Mouse (Mus musculus) bone marrow, adult 2 months (tissue): ENCODE results near the gene Myo7a. TPM values are rescaled to one million over a fixed set of nuclear protein-coding genes. Genes with fewer than 3 reads are reported as not detected.

Source experiments
- H3K27ac ChIP-seq: fragments of 200-500 bp; 2 replicates; pipeline ENCODE4 v1.5.1; 2012; ENCODE audit warnings: low read depth, mild to moderate bottlenecking, control low read depth, inconsistent platforms, low read length; ENCODE audit not compliant: control insufficient read depth, poor library complexity, insufficient read depth
- H3K4me1 ChIP-seq: fragments of 200-500 bp; 2 replicates; pipeline ENCODE4 v1.6.1; 2011; ENCODE audit warnings: low read length; ENCODE audit not compliant: control insufficient read depth, insufficient read depth
- H3K4me3 ChIP-seq: fragments of 200-500 bp; replicated peaks from 2 replicates; pipeline ENCODE3; 2011; ENCODE audit warnings: mild to moderate bottlenecking, low read depth, low read length, control low read depth; ENCODE audit not compliant: control insufficient read depth
- CTCF ChIP-seq: fragments of 200-500 bp; IDR thresholded peaks from 2 replicates; pipeline ENCODE4 v1.5.1; 2011; ENCODE audit warnings: low read length, control low read depth; ENCODE audit not compliant: control insufficient read depth, insufficient read depth
- POLR2A ChIP-seq: fragments of 200-500 bp; IDR thresholded peaks from 2 replicates; pipeline ENCODE4 v1.6.1; 2011; ENCODE audit warnings: low read depth, mild to moderate bottlenecking, control low read depth, low read length, borderline replicate concordance; ENCODE audit not compliant: control insufficient read depth
- WGBS: fragments of 180-500 bp; shearing (Covaris S2); methylation state at CpG from one replicate; pipeline ENCODE4 v1.1.7; 2018; 5-methylcytosine and 5-hydroxymethylcytosine counted together
- polyA plus RNA-seq: library from polyadenylated mRNA; stranded (reverse); fragments of >200 nt; gene quantifications from 2 replicates; pipeline ENCODE4 v1.2.4, GENCODE M21; 2011; ENCODE audit warnings: low replicate concordance; ENCODE audit not compliant: missing spikeins, insufficient read depth, insufficient read length

The Myo7a gene
- polyA plus RNA-seq, 1 experiment, result 27.0 TPM

DNA sequence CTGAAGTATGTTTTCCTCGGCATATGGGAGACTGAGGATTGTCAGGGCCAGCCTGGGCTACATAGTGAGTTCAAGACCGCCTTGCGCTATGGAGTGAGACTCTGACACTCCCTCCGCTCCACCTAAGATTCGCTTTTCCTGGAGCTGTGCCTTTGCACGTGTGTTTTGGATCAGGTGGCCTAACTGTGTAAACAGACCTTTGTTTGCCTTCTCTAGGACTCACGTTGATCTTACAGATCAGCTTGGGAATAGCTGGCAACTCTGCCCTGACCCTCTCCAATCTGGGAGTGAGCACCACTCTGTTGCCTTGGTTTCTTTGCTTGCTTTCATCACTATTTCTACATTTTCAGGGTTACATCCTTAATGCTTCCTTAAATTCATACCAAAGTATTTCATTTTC is 116.7 kb downstream of the Myo7a start:
- H3K27ac ChIP-seq, result no peak overlapping the region
- no peak overlapping the region for H3K4me3 ChIP-seq
- TF ChIP-seq POLR2A (no peak), CTCF (no peak)
- 83% methylated on average over 7 of the region's 7 CpGs for WGBS
- H3K4me1 ChIP-seq, result no peaks in the 10 kb centered on the region

Other genes starting within 250 kb of the Myo7a start
- gene Gdpd4, start 199.6 kb downstream of the Myo7a start, polyA plus RNA-seq, result not detected in 2 replicates
- 2.1 and 4.7 TPM in 2 replicates for gene Omp, start 26.0 kb upstream of the Myo7a start, polyA plus RNA-seq
- 16.3 and 17.2 TPM in 2 replicates for gene Capn5, start 58.8 kb upstream of the Myo7a start, polyA plus RNA-seq
- gene B3gnt6, start 80.0 kb upstream of the Myo7a start, polyA plus RNA-seq, result 0.62 TPM in 1 of 2 replicates, not detected in the other
- 11.7 and 12.9 TPM in 2 replicates for gene Acer3, start 201.7 kb upstream of the Myo7a start, polyA plus RNA-seq
- gene Tsku, start 241.8 kb upstream of the Myo7a start, polyA plus RNA-seq, result 2.0 and 3.2 TPM in 2 replicates